Mouse (Mus musculus) liver, adult 2 months (tissue): Measurements from ENCODE around the gene Efcab6.

Source experiments
- CTCF ChIP-seq: fragments of 200-500 bp; IDR thresholded peaks from 2 replicates; pipeline ENCODE4 v1.5.1; 2011; ENCODE audit warnings: low read depth, low read length, control low read depth
- POLR2A ChIP-seq: fragments of 200-500 bp; IDR thresholded peaks from 2 replicates; pipeline ENCODE4 v1.6.1; 2011; ENCODE audit warnings: low read length, control low read depth; ENCODE audit not compliant: insufficient read depth; ENCODE audit errors: extremely low read depth

DNA sequence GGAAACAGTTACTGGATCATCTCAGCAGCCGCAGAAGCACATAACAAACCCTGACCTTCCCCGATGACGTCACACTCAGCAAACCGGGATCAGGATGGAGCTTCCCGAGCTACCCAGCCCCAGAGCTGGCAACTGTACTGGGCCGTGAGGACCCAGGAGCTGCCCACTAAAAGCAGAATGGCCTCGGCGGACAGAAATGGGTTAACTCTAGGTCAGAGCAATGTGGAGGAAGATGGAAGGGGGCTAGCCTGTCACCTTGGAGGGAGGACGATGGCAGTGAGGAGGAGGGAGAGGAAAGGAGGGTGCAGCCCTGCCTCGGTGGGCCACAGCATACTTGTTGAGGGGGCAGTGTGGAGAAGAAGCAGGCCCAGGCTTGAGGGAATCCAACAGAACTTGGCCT lies 149.8 kb downstream of the Efcab6 start:
- TF ChIP-seq CTCF (no peak), POLR2A (no peak)
